Mouse (Mus musculus) testis, adult 2 months (tissue): ENCODE results near the gene Mbtd1. TPM values are rescaled to one million over a fixed set of nuclear protein-coding genes. Genes with fewer than 3 reads are reported as not detected.

Experiments
- H3K27ac ChIP-seq: fragments of 200-500 bp; 2 replicates; pipeline ENCODE4 v1.5.1; 2012; ENCODE audit warnings: low read depth, low read length; ENCODE audit not compliant: control insufficient read depth, insufficient read depth
- H3K27me3 ChIP-seq: fragments of 200-500 bp; 2 replicates; pipeline ENCODE4 v1.6.1; 2012; ENCODE audit warnings: mild to moderate bottlenecking, low read length, moderate library complexity; ENCODE audit not compliant: control insufficient read depth, insufficient read depth
- H3K36me3 ChIP-seq: fragments of 200-500 bp; 2 replicates; pipeline ENCODE4 v1.6.1; 2012; ENCODE audit warnings: mild to moderate bottlenecking, low read length; ENCODE audit not compliant: control insufficient read depth, insufficient read depth
- H3K4me1 ChIP-seq: fragments of 200-500 bp; 2 replicates; pipeline ENCODE4 v1.6.1; 2012; ENCODE audit warnings: low read length; ENCODE audit not compliant: control insufficient read depth, insufficient read depth
- H3K4me3 ChIP-seq: fragments of 200-500 bp; 2 replicates; pipeline ENCODE4 v1.5.1; 2012; ENCODE audit warnings: low read depth, mild to moderate bottlenecking, low read length, moderate library complexity, mixed read lengths; ENCODE audit not compliant: control insufficient read depth
- CTCF ChIP-seq: fragments of 200-500 bp; IDR thresholded peaks from 2 replicates; pipeline ENCODE4 v1.5.1; 2012; ENCODE audit warnings: low read depth, mild to moderate bottlenecking, inconsistent platforms, low read length, moderate library complexity; ENCODE audit not compliant: control insufficient read depth, insufficient read depth, insufficient replicate concordance
- POLR2A ChIP-seq: fragments of 200-500 bp; IDR thresholded peaks from 2 replicates; pipeline ENCODE4 v1.6.1; 2012; ENCODE audit warnings: low read depth, mild to moderate bottlenecking, inconsistent platforms, low read length, moderate library complexity; ENCODE audit not compliant: control insufficient read depth
- polyA plus RNA-seq: library from polyadenylated mRNA; depleted of rRNA; stranded (reverse); fragments of >200 nt; gene quantifications from 2 replicates; pipeline ENCODE4 v1.2.3, GENCODE M21; 2012

Mbtd1 gene
- polyA plus RNA-seq, 1 experiment: 20.4 TPM

DNA sequence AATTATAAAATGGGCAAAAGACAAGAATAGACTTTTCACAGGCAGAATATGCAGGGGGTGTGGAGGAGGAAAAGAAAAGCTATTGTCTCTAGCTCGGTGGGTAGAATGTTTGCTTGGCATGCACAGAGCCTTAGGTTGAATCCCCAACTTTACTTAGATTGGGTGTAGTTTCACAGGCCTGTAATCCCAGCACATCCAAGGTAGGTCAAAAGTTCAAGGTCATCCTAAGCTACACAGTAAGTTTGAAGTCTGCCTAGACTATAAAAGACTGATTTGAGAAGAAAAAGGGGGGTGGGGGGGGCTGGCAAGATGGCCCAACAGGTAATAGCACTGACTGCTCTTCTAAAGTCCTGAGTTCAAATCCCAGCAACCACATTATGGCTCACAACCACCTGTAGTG is 84.1 kb downstream of the Mbtd1 start:
- H3K27ac ChIP-seq: no peak overlapping the region
- H3K4me1 ChIP-seq: no peaks in the 10 kb centered on the region; the same call in none of the 2 replicates
- TF ChIP-seq POLR2A (no peak), CTCF (no peak)
- H3K4me3 ChIP-seq: no peak overlapping the region
- no peaks in the 10 kb centered on the region; the same call in 1 of the 2 replicates for H3K36me3 ChIP-seq
- H3K27me3 ChIP-seq: no peaks in the 10 kb centered on the region

- no peaks in the 10 kb centered on the region for H3K36me3 ChIP-seq
- TF ChIP-seq POLR2A: no peak
- TF ChIP-seq CTCF: no peak
- H3K27me3 ChIP-seq: no peaks in the 10 kb centered on the region
- no peak overlapping the region for H3K4me3 ChIP-seq
- no peaks in the 10 kb centered on the region for H3K4me1 ChIP-seq
- no peak overlapping the region for H3K27ac ChIP-seq
These were observed 87.3 kb downstream of the Mbtd1 start for GRCm38 (mm10) chr11:93972951-93973350.

DNA sequence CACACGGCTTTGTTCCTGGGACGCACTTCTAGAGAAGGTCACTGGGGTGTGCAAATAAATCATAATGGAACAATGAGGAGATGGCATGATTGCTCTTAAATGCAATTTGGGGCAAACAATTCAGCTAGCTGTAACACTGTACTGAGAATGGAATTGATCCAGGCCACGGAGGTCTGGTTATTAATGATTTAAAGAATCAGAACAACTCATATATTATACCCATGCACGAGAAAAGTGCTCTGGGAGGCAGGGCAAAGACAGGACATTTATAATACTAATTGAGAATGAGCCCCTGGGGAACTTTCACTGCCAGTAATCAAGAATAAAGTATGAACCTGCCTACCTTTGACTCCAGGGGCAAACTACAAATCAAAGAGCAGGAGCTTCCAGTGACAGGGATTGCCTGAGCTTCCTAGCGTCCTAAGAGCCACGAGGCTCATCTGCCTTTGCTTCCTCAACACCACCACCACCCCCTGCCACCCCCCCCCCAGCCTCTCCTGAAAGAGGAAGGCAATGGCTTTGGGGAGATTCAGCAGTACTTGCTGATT is 93.9 kb downstream of the Mbtd1 start:
- no peaks in the 10 kb centered on the region for H3K36me3 ChIP-seq
- TF ChIP-seq CTCF: no peak
- no peak for TF ChIP-seq POLR2A
- H3K27me3 ChIP-seq: no peaks in the 10 kb centered on the region
- H3K27ac ChIP-seq: no peak overlapping the region
- no peak overlapping the region for H3K4me3 ChIP-seq
- peaks cover 12% of the 10 kb centered on the region for H3K4me1 ChIP-seq

DNA sequence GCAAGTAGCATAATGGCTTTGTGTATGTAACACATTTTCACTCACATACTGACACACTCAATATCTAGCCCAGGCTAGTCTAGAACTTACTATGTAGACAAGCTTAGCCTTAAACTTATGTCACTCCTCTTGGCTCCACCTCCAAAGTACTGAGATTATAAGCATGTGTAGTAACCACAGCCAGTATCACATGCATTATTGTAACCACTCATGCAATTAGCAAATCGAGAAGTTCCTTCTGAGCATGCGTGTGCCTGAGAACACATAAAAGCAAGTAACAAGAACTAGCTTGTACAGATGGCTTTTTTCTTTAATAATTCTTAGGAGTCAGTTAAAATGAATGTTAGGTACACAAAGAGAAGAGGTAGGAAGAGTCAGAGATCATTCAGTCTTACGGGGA is 99.0 kb downstream of the Mbtd1 start:
- no peak overlapping the region for H3K4me3 ChIP-seq
- no peaks in the 10 kb centered on the region for H3K27me3 ChIP-seq
- no peak for TF ChIP-seq POLR2A
- no peak for TF ChIP-seq CTCF

GRCm38 (mm10) chr11:93985265-93985664 is 99.6 kb downstream of the Mbtd1 start:
- peaks cover 22% of the 10 kb centered on the region for H3K4me1 ChIP-seq
- TF ChIP-seq CTCF (no peak), POLR2A (no peak)
- H3K27me3 ChIP-seq: no peaks in the 10 kb centered on the region
- H3K27ac ChIP-seq: no peak overlapping the region
- no peak overlapping the region for H3K4me3 ChIP-seq
- no peaks in the 10 kb centered on the region for H3K36me3 ChIP-seq

More for the DNA sequence above, 99.0 kb downstream of the Mbtd1 start:
- H3K36me3 ChIP-seq: no peaks in the 10 kb centered on the region
- no peak overlapping the region for H3K27ac ChIP-seq
- H3K4me1 ChIP-seq: peaks cover 22% of the 10 kb centered on the region

DNA sequence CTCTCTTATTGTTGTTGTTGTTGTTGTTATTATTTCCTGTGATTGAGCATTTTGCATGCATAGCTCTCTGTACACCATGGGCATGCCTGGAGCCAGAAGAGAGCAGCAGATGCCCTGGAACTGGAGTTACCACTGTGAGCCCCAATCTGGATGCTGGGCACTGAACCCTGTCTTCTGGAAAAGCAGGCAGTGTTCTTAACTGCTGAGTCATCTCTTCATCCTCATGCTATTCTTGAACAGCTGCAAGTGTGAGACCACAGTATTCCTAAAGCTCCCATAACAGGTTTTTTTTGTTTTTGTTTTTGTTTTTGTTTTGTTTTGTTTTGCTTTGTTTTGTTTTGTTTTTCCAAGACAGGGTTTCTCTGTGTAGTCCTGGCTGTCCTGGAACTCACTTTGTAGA is 100.6 kb downstream of the Mbtd1 start:
- Histone ChIP-seq H3K4me3 (no peak overlapping the region), H3K27ac (no peak overlapping the region), H3K4me1 (peaks cover 22% of the 10 kb centered on the region), H3K36me3 (no peaks in the 10 kb centered on the region), H3K27me3 (no peaks in the 10 kb centered on the region)
- TF ChIP-seq POLR2A (no peak), CTCF (no peak)

GRCm38 (mm10) chr11:93987026-93987425 is 101.4 kb downstream of the Mbtd1 start:
- TF ChIP-seq POLR2A: no peak
- TF ChIP-seq CTCF: no peak
- Histone ChIP-seq H3K4me3 (no peak overlapping the region), H3K4me1 (peaks cover 20% of the 10 kb centered on the region), H3K27me3 (no peaks in the 10 kb centered on the region), H3K27ac (no peak overlapping the region), H3K36me3 (no peaks in the 10 kb centered on the region)

- H3K27ac ChIP-seq: no peak overlapping the region; the same call in 1 of the 2 replicates
- no peaks in the 10 kb centered on the region for H3K27me3 ChIP-seq
- TF ChIP-seq CTCF: no peak
- no peaks in the 10 kb centered on the region for H3K36me3 ChIP-seq
- peaks cover 14% of the 10 kb centered on the region for H3K4me1 ChIP-seq
- no peak overlapping the region for H3K4me3 ChIP-seq
These were observed 102.1 kb downstream of the Mbtd1 start for GRCm38 (mm10) chr11:93987625-93988327.
